24 mouse cellular contexts compared by ENCODE assay signal in genomic region chr8:124248688-124249087, GRCm38 (mm10). TPM values are rescaled to one million over a fixed set of nuclear protein-coding genes. Genes with fewer than 3 reads are reported as not detected.
DNase-seq lines count a peak whose midpoint lies in the region; ATAC-seq and TF ChIP-seq lines count a peak whose summit lies in the region.
"Had no signal": no experiment of that assay in that cellular context is flagged by ENCODE, and none has a peak within 500 bp of the region (broad histone marks: within the 10 kb centered on the region; RNA-seq: fewer than 3 reads in every experiment).

No protein-coding gene starts in this region.

- H3K4me1 ChIP-seq in intestine, embryonic 16.5 days (ENCODE audit: control insufficient read depth, insufficient read depth, low read length): peaks cover 37% of the 10 kb centered on the region
- H3K4me1 ChIP-seq in kidney, adult 2 months (ENCODE audit: control insufficient read depth, insufficient read depth, low read length): peaks cover 40% of the 10 kb centered on the region
- H3K4me1 ChIP-seq in stomach, embryonic 14.5 days (ENCODE audit: control insufficient read depth, insufficient read depth, low read length): peaks cover 27% of the 10 kb centered on the region
- H3K4me1 ChIP-seq in thymus, adult 2 months (replicated peaks; ENCODE audit: control insufficient read depth, insufficient read depth, low read length): peaks cover 20% of the 10 kb centered on the region

- H3K9me3 ChIP-seq in intestine, embryonic 16.5 days (ENCODE audit: control insufficient read depth, low read length): no peaks in the 10 kb centered on the region
- H3K9me3 ChIP-seq in stomach, embryonic 14.5 days (ENCODE audit: control insufficient read depth, low read depth, low read length): no peaks in the 10 kb centered on the region; the same call in 1 of the 2 replicates

- TF ChIP-seq CTCF in kidney, adult 2 months (conservative IDR thresholded peaks at IDR 0.05; ENCODE audit: insufficient read depth, insufficient read length, low read depth, low read length): no peak
- TF ChIP-seq CTCF in thymus, adult 2 months (IDR thresholded peaks at IDR 0.05; ENCODE audit: borderline replicate concordance, control insufficient read depth, extremely low read depth, insufficient read depth, low read length, poor library complexity): no peak

- no peak for TF ChIP-seq POLR2A in kidney, adult 2 months (IDR thresholded peaks at IDR 0.05; ENCODE audit: low read depth, low read length)
- TF ChIP-seq POLR2A in thymus, adult 2 months (IDR thresholded peaks at IDR 0.05; ENCODE audit: control insufficient read depth, extremely low read depth, insufficient read depth, low read length, poor library complexity): no peak

- H3K27me3 ChIP-seq in intestine, embryonic 16.5 days (replicated peaks; ENCODE audit: control insufficient read depth, insufficient read depth, low read length): no peaks in the 10 kb centered on the region
- no peaks in the 10 kb centered on the region for H3K27me3 ChIP-seq in kidney, adult 2 months (replicated peaks; ENCODE audit: control insufficient read depth, insufficient read depth, low read length)
- no peaks in the 10 kb centered on the region for H3K27me3 ChIP-seq in stomach, embryonic 14.5 days (ENCODE audit: control insufficient read depth, insufficient read depth, low read length)
- H3K27me3 ChIP-seq in thymus, adult 2 months (ENCODE audit: control insufficient read depth, insufficient read depth, low read length): no peaks in the 10 kb centered on the region
- H3K27me3 ChIP-seq: embryonic facial prominence, embryonic 12.5 days; heart, embryonic 15.5 days had no signal

- 69% methylated on average over 6 of the region's 6 CpGs for WGBS in intestine, embryonic 16.5 days
- 35% methylated on average over 6 of the region's 6 CpGs for WGBS in kidney, adult 2 months
- 85% methylated on average over 6 of the region's 6 CpGs for WGBS in stomach, embryonic 14.5 days
- WGBS in thymus, adult 2 months: 97% methylated on average over 6 of the region's 6 CpGs

- DNase-seq in kidney, adult 2 months: peak; percentile 90
- peak; percentile 68 for DNase-seq in kidney, postnatal 14 days
- DNase-seq in urinary bladder, postnatal 36 days (ENCODE audit: low spot score in 2 of 2): no peak
- DNase-seq in thymus, adult 2 months: no peak
- DNase-seq in left cerebral cortex, adult 11 months (ENCODE audit: low spot score): no peak
- DNase-seq: adrenal gland, adult 2 months; cerebellum, adult 9-10 months; gastrocnemius, postnatal 10 days; heart, adult 2 months; layer of hippocampus, postnatal 36 days; lung, postnatal 10 days; right cerebral cortex, postnatal 25 days; thymus, postnatal 36 days had no signal

- H3K27ac ChIP-seq in intestine, embryonic 16.5 days (ENCODE audit: low read length): 0 out of 2 replicates have a peak overlapping the region, but pooled peaks have one; percentile 9
- peak overlapping the region; percentile 52; the same call in 1 of the 2 replicates for H3K27ac ChIP-seq in kidney, adult 2 months (ENCODE audit: insufficient read depth, low read depth, low read length)
- H3K27ac ChIP-seq in stomach, embryonic 14.5 days (ENCODE audit: low read length): no peak overlapping the region
- H3K27ac ChIP-seq in thymus, adult 2 months (ENCODE audit: control insufficient read depth, insufficient read depth, low read length): no peak overlapping the region
- H3K27ac ChIP-seq: embryonic facial prominence, embryonic 12.5 days; heart, adult 2 months; heart, embryonic 15.5 days; hindbrain, embryonic 10.5 days; hindbrain, postnatal 0 days; liver, embryonic 14.5 days had no signal

- peak; percentile 83 for ATAC-seq in intestine, embryonic 16.5 days
- peak; percentile 31; the same call in 1 of the 2 replicates for ATAC-seq in stomach, embryonic 14.5 days (ENCODE audit: insufficient number of reproducible peaks, insufficient read depth, low FRiP score, low read depth)
- ATAC-seq in cerebellum, adult (ENCODE audit: insufficient number of reproducible peaks, low FRiP score, low TSS enrichment): no peak
- ATAC-seq: forebrain, embryonic 14.5 days; hindbrain, postnatal 0 days; midbrain, embryonic 16.5 days had no signal

- no peak overlapping the region for H3K9ac ChIP-seq in intestine, embryonic 16.5 days (ENCODE audit: low read depth, low read length)
- H3K9ac ChIP-seq in stomach, embryonic 14.5 days (replicated peaks; ENCODE audit: low read depth, low read length): no peak overlapping the region
- H3K9ac ChIP-seq: embryonic facial prominence, embryonic 12.5 days; heart, embryonic 15.5 days; liver, embryonic 14.5 days had no signal

- H3K36me3 ChIP-seq in intestine, embryonic 16.5 days (ENCODE audit: control insufficient read depth, insufficient read depth, low read length): no peaks in the 10 kb centered on the region
- H3K36me3 ChIP-seq in kidney, adult 2 months (ENCODE audit: control insufficient read depth, insufficient read depth, low read length): no peaks in the 10 kb centered on the region
- no peaks in the 10 kb centered on the region for H3K36me3 ChIP-seq in stomach, embryonic 14.5 days (ENCODE audit: control insufficient read depth, insufficient read depth, low read length)
- H3K36me3 ChIP-seq in thymus, adult 2 months (ENCODE audit: control insufficient read depth, insufficient read depth, low read length): no peaks in the 10 kb centered on the region

- H3K4me2 ChIP-seq in intestine, embryonic 16.5 days (ENCODE audit: low read depth, low read length): no peak overlapping the region
- H3K4me2 ChIP-seq in stomach, embryonic 14.5 days (replicated peaks; ENCODE audit: low read depth, low read length): no peak overlapping the region
- H3K4me2 ChIP-seq: embryonic facial prominence, embryonic 12.5 days; heart, embryonic 15.5 days had no signal

- H3K4me3 ChIP-seq in intestine, embryonic 16.5 days (ENCODE audit: low read length): no peak overlapping the region
- H3K4me3 ChIP-seq in kidney, adult 2 months (ENCODE audit: insufficient read depth, low read depth, low read length): no peak overlapping the region
- no peak overlapping the region for H3K4me3 ChIP-seq in stomach, embryonic 14.5 days (ENCODE audit: low read depth, low read length)
- H3K4me3 ChIP-seq in thymus, adult 2 months (ENCODE audit: control insufficient read depth, insufficient read depth, low read length): no peak overlapping the region
- H3K4me3 ChIP-seq: embryonic facial prominence, embryonic 12.5 days; erythroblast, embryonic 14.5 days; heart, adult 2 months; heart, embryonic 15.5 days; hindbrain, embryonic 10.5 days had no signal

RNA-seq across cellular contexts. Expression of gene Galnt2, which starts 17.5 kb away (rescaled TPM):
- polyA plus RNA-seq in intestine, embryonic 16.5 days (2015; fragmentation: Nextera tagmentation; extraction: Ambion mirVana): 35.1 and 35.9 TPM in 2 replicates
- 17.0 and 22.5 TPM in 2 replicates for polyA plus RNA-seq in kidney, adult 2 months (2012; rRNA removed)
- polyA plus RNA-seq in stomach, embryonic 14.5 days (2014; fragmentation: Nextera tagmentation; extraction: Ambion mirVana): 57.6 and 74.3 TPM in 2 replicates
- polyA plus RNA-seq in thymus, adult 2 months (2012; rRNA removed): 22.2 and 29.0 TPM in 2 replicates

Comparison
In these comparisons a context has a peak if more than half of its experiments do, and no peak if none do; other contexts are left out.
1. H3K27ac ChIP-seq: peak in intestine, embryonic 16.5 days (single experiment) and kidney, adult 2 months (single experiment); none in stomach, embryonic 14.5 days (single experiment) and thymus, adult 2 months (single experiment).
2. DNase-seq: peak in kidney, adult 2 months (single experiment) and kidney, postnatal 14 days (single experiment); none in urinary bladder, postnatal 36 days (0 of 2), thymus, adult 2 months (single experiment) and left cerebral cortex, adult 11 months (single experiment).